Mouse (Mus musculus) left cerebral cortex, postnatal 14 days (tissue): ENCODE results near the gene Ugt8a. TPM values are rescaled to one million over a fixed set of nuclear protein-coding genes. Genes with fewer than 3 reads are reported as not detected.
A peak's percentile ranks its signal among the peaks of the same experiment; 100 is the strongest.

Experiments used
- DNase-seq, 2 experiments: peaks; one replicate each; pipeline ENCODE4 v3.0.0; 2021 to 2022; ENCODE audit warnings: low spot score in 2 of 2, mixed read lengths in 1 of 2
- intact Hi-C: fragments of 180-260 bp; cut with DNase I; formaldehyde crosslinking; loops from one replicate; pipeline ENCODE4 v1.15.1; 2025
- long read RNA-seq, 2 experiments: library from polyadenylated mRNA; stranded (forward); transcript quantifications; one replicate each; pipeline ENCODE4 v2.0.0; 2021
- total RNA-seq, 2 experiments: library from RNA; stranded (reverse); gene quantifications; 2 replicates each; pipeline ENCODE4 v1.2.3; 2021

The Ugt8a gene
- 10 to 100 TPM; 35.7 to 53.7 TPM for total RNA-seq
- long read RNA-seq, experiment 1, transcript Ugt8a-201 (6 exons, 3,740 nt), result major isoform, 112 of 126 reads
- long read RNA-seq, experiment 1, transcript Ugt8a-203 (5 exons, 3,762 nt), result minor isoform, 5 of 126 reads
- long read RNA-seq, experiment 1, partial matches to known transcripts, result 6 of 126 reads
- long read RNA-seq, experiment 1, other reads (novel, unspliced or antisense), result 3 of 126 reads
- long read RNA-seq, experiment 2, transcript Ugt8a-201 (6 exons, 3,740 nt), result major isoform, 27 of 35 reads
- long read RNA-seq, experiment 2, partial matches to known transcripts, result 4 of 35 reads
- long read RNA-seq, experiment 2, other reads (novel, unspliced or antisense), result 2 of 35 reads

GRCm38 (mm10) chr3:125938092-125938755, at the start of gene Ugt8a:
TSS of gene Ugt8a (minus strand) at chr3:125938619.
- intact Hi-C loops, result no loop called here
- DNase-seq, result peak; percentile 8 to 23

- intact Hi-C loops, result no loop called here
- DNase-seq, result no peak
These were observed 48.2 kb upstream of the Ugt8a start for GRCm38 (mm10) chr3:125986639-125987038.

- intact Hi-C loops, result no loop called here
- no peak for DNase-seq
These were observed 45.4 kb upstream of the Ugt8a start for GRCm38 (mm10) chr3:125983707-125984420.

GRCm38 (mm10) chr3:125979475-125979874, 41.1 kb upstream of the Ugt8a start:
- intact Hi-C loops, result no loop called here
- no peak for DNase-seq

- DNase-seq, result no peak
- intact Hi-C loops, result no loop called here
These were observed 37.5 kb upstream of the Ugt8a start for GRCm38 (mm10) chr3:125975899-125976298.

- no peak for DNase-seq
- intact Hi-C loops, result no loop called here
These were observed 31.0 kb upstream of the Ugt8a start for GRCm38 (mm10) chr3:125969458-125969857.

- no peak for DNase-seq
- intact Hi-C loops, result no loop called here
These were observed 17.9 kb upstream of the Ugt8a start for GRCm38 (mm10) chr3:125956196-125956885.

GRCm38 (mm10) chr3:125954881-125955280, 16.5 kb upstream of the Ugt8a start:
- DNase-seq, result no peak
- intact Hi-C loops, result no loop called here

GRCm38 (mm10) chr3:125940811-125941210, 2.4 kb upstream of the Ugt8a start:
- no peak for DNase-seq
- intact Hi-C loops, result no loop called here

- intact Hi-C loops, result no loop called here
- DNase-seq, result peak; percentile 18 to 52
These were observed 314 bp upstream of the Ugt8a start for GRCm38 (mm10) chr3:125938756-125939109.

- DNase-seq, result peak in 1 of 2 experiments; percentile 4
- intact Hi-C loops, result no loop called here
These were observed 805 bp downstream of the Ugt8a start for GRCm38 (mm10) chr3:125937536-125938091.

GRCm38 (mm10) chr3:125935796-125936195, 2.6 kb downstream of the Ugt8a start:
- intact Hi-C loops, result no loop called here
- DNase-seq, result no peak

GRCm38 (mm10) chr3:125932594-125933237, 5.7 kb downstream of the Ugt8a start:
- intact Hi-C loops, result no loop called here
- no peak for DNase-seq

GRCm38 (mm10) chr3:125931059-125931458, 7.4 kb downstream of the Ugt8a start:
- DNase-seq, result no peak
- intact Hi-C loops, result no loop called here

- DNase-seq, result no peak
- intact Hi-C loops, result no loop called here
These were observed 17.5 kb downstream of the Ugt8a start for GRCm38 (mm10) chr3:125920876-125921275.

- intact Hi-C loops, result no loop called here
- no peak for DNase-seq
These were observed 39.4 kb downstream of the Ugt8a start for GRCm38 (mm10) chr3:125898976-125899375.

- intact Hi-C loops, result no loop called here
- DNase-seq, result peak in 1 of 2 experiments; percentile 5
These were observed 51.3 kb downstream of the Ugt8a start for GRCm38 (mm10) chr3:125887109-125887508.

GRCm38 (mm10) chr3:125884879-125885278, 53.5 kb downstream of the Ugt8a start:
- no peak for DNase-seq
- intact Hi-C loops, result no loop called here

GRCm38 (mm10) chr3:125884423-125884822, 54.0 kb downstream of the Ugt8a start:
- intact Hi-C loops, result no loop called here

More at GRCm38 (mm10) chr3:125884423-125884822, 54.0 kb downstream of the Ugt8a start:
- DNase-seq, result no peak
